Mouse (Mus musculus) kidney, embryonic 14.5 days (tissue): Measurements from ENCODE around the gene Lsm4. TPM values are rescaled to one million over a fixed set of nuclear protein-coding genes. Genes with fewer than 3 reads are reported as not detected.

Source experiments
- ATAC-seq: fragments of 200-750 bp; cut with Nextera tagmentation; 2 replicates; pipeline ENCODE4 v1.8.0; 2017; ENCODE audit warnings: moderate number of reproducible peaks, mild to moderate bottlenecking, moderate TSS enrichment, moderate library complexity; ENCODE audit not compliant: low FRiP score, low TSS enrichment
- H3K27ac ChIP-seq: fragments of 300-500 bp; sonication (generic); 2 replicates; pipeline ENCODE4 v1.5.1; 2014; ENCODE audit warnings: low read depth, mild to moderate bottlenecking, low read length, moderate library complexity, mixed read lengths
- H3K27me3 ChIP-seq: fragments of 300-500 bp; sonication (generic); 2 replicates; pipeline ENCODE4 v1.6.1; 2014; ENCODE audit warnings: mild to moderate bottlenecking, low read length; ENCODE audit not compliant: control insufficient read depth, insufficient read depth
- H3K36me3 ChIP-seq: fragments of 300-500 bp; sonication (generic); 2 replicates; pipeline ENCODE4 v1.6.1; 2014; ENCODE audit warnings: low read length, mixed read lengths; ENCODE audit not compliant: control insufficient read depth, insufficient read depth
- H3K4me1 ChIP-seq: fragments of 300-500 bp; sonication (generic); 2 replicates; pipeline ENCODE4 v1.6.1; 2014; ENCODE audit warnings: low read length, mixed read lengths; ENCODE audit not compliant: control insufficient read depth, insufficient read depth
- H3K4me2 ChIP-seq: fragments of 300-500 bp; sonication (generic); replicated peaks from 2 replicates; pipeline ENCODE4 v1.6.1; 2014; ENCODE audit warnings: low read depth, mild to moderate bottlenecking, low read length
- H3K4me3 ChIP-seq: fragments of 300-500 bp; sonication (generic); 2 replicates; pipeline ENCODE4 v1.5.1; 2014; ENCODE audit warnings: mild to moderate bottlenecking, low read length
- H3K9ac ChIP-seq: fragments of 300-500 bp; sonication (generic); 2 replicates; pipeline ENCODE4 v1.6.1; 2014; ENCODE audit warnings: low read depth, mild to moderate bottlenecking, low read length, moderate library complexity
- H3K9me3 ChIP-seq: fragments of 300-500 bp; sonication (generic); 2 replicates; pipeline ENCODE4 v1.6.1; 2016; ENCODE audit warnings: low read length; ENCODE audit not compliant: control insufficient read depth
- WGBS: fragments of 180-500 bp; shearing (Covaris S2); extraction: QIAGEN DNeasy Blood & Tissue Kit; methylation state at CpG from one replicate; pipeline ENCODE4 v1.1.7; 2014; 5-methylcytosine and 5-hydroxymethylcytosine counted together
- polyA plus RNA-seq: library from polyadenylated mRNA; unstranded; fragments of >200 nt; fragmentation: Nextera tagmentation; extraction: Ambion mirVana; gene quantifications from 2 replicates; pipeline ENCODE4 v1.2.1, GENCODE M21; 2014

Lsm4 gene
- polyA plus RNA-seq, 1 experiment from 2014 or later: 353 TPM

DNA sequence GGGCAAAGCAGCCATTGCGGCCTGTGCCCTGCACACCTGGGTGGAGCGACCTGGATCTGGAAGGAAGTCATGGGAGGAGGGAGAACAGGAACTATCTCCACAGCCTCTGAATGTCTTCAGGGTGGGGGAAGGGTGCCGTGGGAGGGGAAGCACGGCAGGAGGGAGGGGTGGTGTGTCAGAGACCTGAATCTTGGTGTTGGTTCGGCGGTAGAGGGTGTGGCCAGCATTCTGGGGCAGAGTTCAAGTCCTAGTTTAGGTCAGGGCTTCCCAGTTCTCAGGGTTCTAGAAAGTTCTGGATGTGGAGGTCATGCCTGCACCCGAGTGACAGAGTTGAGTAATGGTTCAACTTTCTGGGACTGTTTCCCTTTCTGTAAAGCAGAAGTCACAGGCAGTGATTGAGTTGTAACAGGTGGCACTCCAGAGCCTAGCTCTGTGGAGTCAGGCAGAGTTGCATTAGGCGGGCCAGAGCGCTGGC is 46.8 kb downstream of the Lsm4 start:
- ATAC-seq: no peak
- Histone ChIP-seq H3K27ac (no peak overlapping the region), H3K27me3 (no peaks in the 10 kb centered on the region), H3K4me1 (no peaks in the 10 kb centered on the region), H3K9ac (no peak overlapping the region), H3K4me2 (no peak overlapping the region), H3K4me3 (no peak overlapping the region), H3K36me3 (no peaks in the 10 kb centered on the region), H3K9me3 (no peaks in the 10 kb centered on the region)
- 53% methylated on average over 9 of the region's 9 CpGs for WGBS

DNA sequence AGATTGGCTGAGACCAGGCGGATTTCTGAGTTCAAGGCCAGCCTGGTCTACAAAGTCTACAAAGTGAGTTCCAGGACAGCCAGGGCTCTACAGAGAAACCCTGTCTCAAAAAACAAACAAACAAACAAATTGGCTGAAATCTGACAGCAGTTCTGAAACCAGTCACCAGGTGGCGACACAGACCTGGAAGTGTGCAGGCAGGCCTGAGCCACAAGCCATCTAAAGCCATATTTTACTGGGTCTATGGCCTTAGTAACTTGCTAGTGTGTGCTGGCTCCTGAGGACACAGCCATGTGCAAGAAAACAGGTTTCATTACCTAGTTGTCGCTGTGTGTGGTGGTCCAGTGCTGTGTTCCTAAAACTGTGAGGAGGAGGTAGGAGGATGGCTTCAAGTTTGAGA is 47.7 kb downstream of the Lsm4 start:
- ATAC-seq: no peak
- Histone ChIP-seq H3K4me3 (no peak overlapping the region), H3K27me3 (no peaks in the 10 kb centered on the region), H3K9ac (no peak overlapping the region), H3K9me3 (no peaks in the 10 kb centered on the region), H3K27ac (no peak overlapping the region), H3K4me1 (no peaks in the 10 kb centered on the region), H3K36me3 (no peaks in the 10 kb centered on the region), H3K4me2 (no peak overlapping the region)
- WGBS: 3% methylated on average over 3 of the region's 3 CpGs

DNA sequence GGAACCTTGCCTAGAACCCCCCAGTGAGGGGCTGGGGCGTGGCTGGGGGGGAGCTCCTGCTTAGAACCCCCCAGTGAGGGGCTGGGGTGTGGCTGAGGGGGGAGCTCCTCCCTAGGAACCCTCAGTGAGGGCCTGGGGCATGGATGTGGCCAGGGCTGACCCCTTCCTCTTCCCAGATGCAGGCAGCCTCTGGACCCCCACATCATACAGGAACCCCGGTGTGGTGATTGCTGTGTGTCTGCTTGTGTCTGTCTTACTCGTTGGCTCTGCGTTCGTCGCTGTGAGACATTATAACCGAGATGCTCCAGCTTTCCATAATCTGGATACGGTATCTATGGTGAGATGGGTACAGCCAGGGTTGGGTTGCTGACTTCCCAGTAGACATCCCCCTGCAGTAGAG is 48.6 kb downstream of the Lsm4 start:
- ATAC-seq: no peak
- Histone ChIP-seq H3K9ac (no peak overlapping the region), H3K9me3 (no peaks in the 10 kb centered on the region), H3K4me2 (no peak overlapping the region), H3K27ac (no peak overlapping the region), H3K36me3 (no peaks in the 10 kb centered on the region), H3K4me1 (no peaks in the 10 kb centered on the region), H3K27me3 (no peaks in the 10 kb centered on the region; the same call in 1 of the 2 replicates), H3K4me3 (no peak overlapping the region)
- WGBS: 89% methylated on average over 8 of the region's 8 CpGs

DNA sequence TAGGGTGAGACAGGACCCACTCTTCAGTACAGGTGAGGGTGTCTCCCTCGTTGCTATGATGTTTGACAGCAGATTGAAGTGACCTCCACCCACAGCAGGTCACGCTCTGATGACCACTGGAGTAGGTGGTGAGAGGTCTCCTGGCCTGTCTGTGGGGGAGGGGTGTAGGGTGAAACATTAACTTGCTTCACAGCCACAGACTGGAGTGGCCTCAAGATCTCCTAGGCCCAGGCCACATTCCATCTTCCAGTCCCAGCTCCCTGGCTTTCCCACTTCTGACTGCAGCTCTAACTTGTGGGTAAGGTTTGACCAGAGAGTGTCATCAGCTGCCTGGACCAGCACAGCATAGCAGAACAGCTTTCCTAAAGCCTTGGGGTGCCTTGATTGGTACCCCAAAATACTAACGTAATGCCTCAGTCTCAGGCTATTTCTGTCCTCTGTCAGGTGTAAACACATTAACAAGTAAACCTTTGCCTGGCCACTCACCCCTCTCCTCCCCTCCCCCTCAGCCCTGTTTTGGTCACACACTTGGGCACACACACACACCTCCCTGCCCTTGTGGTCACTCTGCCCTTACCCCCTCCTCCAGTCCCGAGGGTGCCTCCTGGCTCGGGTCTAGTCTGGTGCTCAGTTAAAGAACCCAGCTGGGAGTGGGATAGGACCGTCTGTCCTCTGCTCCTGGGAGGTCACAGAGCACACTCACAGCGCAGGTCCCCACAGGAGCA is 50.6 kb downstream of the Lsm4 start, which contains the start of gene Pde4c:
Gene Pde4c, plus strand, starts transcription at position 235 of the 725 bp plus-strand sequence.
- Histone ChIP-seq H3K27ac (peak within 1 kb of the TSS; percentile 86), H3K27me3 (peaks cover 2% of the 10 kb centered on the region; the same call in 1 of the 2 replicates), H3K9ac (no peak within 1 kb of the TSS; the same call in 1 of the 2 replicates), H3K4me1 (no peaks in the 10 kb centered on the region), H3K9me3 (no peaks in the 10 kb centered on the region), H3K36me3 (no peaks in the 10 kb centered on the region), H3K4me3 (no peak within 1 kb of the TSS), H3K4me2 (peak within 1 kb of the TSS; percentile 21)
- peak; percentile 83 for ATAC-seq
- 52% methylated on average over 7 of the region's 7 CpGs for WGBS

DNA sequence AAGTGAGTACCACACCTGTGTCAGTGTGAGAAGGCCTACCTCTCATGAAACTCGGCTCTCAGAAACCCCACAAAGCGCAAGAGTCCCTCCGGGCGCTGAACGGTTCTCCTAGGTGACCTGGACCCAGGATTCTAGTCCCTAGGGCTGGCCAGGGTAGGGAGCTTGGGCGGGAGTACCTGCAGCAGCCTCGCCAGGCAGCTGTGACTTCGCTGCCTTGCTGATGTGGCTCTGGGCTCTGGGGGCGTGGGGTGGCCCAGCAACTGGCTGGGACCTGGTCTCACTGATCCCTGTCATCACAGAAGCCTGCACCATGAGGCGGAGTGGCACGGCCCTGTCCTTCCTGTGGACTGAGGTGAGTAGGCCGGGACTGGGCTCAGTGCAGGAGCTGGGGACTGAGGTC is 51.2 kb downstream of the Lsm4 start:
- Histone ChIP-seq H3K4me1 (no peaks in the 10 kb centered on the region), H3K27ac (peak overlapping the region; percentile 86), H3K9me3 (no peaks in the 10 kb centered on the region), H3K4me2 (peak overlapping the region; percentile 9; the same call in 1 of the 2 replicates), H3K36me3 (no peaks in the 10 kb centered on the region), H3K27me3 (peaks cover 2% of the 10 kb centered on the region; the same call in 1 of the 2 replicates), H3K4me3 (no peak overlapping the region), H3K9ac (no peak overlapping the region)
- WGBS: 58% methylated on average over 12 of the region's 12 CpGs
- ATAC-seq: no peak

DNA sequence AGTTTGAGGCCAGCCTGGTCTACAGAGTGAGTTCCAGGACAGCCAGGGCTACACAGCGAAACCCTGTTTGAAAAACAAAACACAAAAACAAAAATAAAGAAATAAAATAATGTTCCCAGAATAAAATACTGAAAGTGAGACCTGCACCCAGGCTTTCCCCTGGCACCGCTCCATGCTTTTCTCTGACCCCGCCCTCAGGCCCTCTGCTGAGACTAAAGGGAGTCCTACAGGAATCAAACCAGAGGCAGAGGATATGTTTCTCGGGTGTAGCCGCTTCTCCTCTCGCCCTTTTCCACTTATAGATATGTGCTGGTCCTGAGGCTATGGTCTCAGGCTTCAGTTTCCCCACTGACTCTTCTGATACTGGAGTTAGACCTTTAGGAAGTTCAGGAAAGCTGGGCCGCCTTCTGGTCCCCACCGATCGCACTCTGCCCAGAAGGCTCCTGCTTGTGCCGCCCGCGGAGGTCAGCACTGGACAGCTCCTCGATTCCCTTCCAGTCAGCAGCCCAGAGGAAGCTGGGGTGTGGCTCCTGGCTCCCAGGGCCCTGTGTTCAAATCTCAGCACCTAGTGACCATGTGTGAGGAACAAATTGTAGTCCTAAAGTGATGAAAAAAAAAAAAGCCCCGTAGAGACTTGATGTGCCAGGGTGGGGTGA is 52.9 kb downstream of the Lsm4 start:
- H3K4me3 ChIP-seq: no peak overlapping the region
- WGBS: 26% methylated on average over 14 of the region's 14 CpGs
- H3K4me2 ChIP-seq: no peak overlapping the region
- H3K9me3 ChIP-seq: no peaks in the 10 kb centered on the region
- no peaks in the 10 kb centered on the region for H3K36me3 ChIP-seq
- ATAC-seq: no peak
- H3K9ac ChIP-seq: no peak overlapping the region
- H3K4me1 ChIP-seq: no peaks in the 10 kb centered on the region
- H3K27ac ChIP-seq: no peak overlapping the region
- peaks cover 17% of the 10 kb centered on the region for H3K27me3 ChIP-seq

DNA sequence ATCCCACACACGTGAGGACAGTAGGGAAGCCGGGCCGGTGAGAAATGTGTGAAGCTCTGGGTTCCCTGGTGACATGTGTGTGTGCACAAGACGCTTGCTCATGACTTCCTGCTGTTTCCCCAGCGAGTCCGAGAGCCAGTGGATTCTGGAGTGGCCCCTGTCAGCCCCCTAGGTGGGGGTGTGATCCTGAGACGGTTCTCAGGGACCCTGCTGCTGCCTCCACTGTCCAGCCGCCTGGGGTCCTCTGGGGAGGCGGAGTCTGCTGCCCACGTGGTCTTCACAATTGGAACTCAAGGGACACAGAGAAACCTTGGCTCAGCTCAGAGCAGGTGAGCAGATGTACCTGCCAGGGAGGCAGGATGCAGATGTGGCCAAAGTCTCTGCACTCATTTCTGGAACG is 53.7 kb downstream of the Lsm4 start:
- no peak overlapping the region for H3K9ac ChIP-seq
- WGBS: 46% methylated on average over 11 of the region's 11 CpGs
- peaks cover 21% of the 10 kb centered on the region for H3K27me3 ChIP-seq
- no peak overlapping the region for H3K27ac ChIP-seq
- H3K36me3 ChIP-seq: no peaks in the 10 kb centered on the region
- no peak overlapping the region for H3K4me3 ChIP-seq
- H3K4me1 ChIP-seq: no peaks in the 10 kb centered on the region
- no peak for ATAC-seq
- no peak overlapping the region for H3K4me2 ChIP-seq
- H3K9me3 ChIP-seq: no peaks in the 10 kb centered on the region
